Mouse (Mus musculus) embryo, embryonic 11.5 days (tissue): ENCODE results near the gene Scn9a.

Experiments
- DNase-seq: peaks from one replicate; pipeline ENCODE4 v3.0.0-alpha.2; 2012; ENCODE audit warnings: low read depth, low spot score

The Scn9a gene

DNA sequence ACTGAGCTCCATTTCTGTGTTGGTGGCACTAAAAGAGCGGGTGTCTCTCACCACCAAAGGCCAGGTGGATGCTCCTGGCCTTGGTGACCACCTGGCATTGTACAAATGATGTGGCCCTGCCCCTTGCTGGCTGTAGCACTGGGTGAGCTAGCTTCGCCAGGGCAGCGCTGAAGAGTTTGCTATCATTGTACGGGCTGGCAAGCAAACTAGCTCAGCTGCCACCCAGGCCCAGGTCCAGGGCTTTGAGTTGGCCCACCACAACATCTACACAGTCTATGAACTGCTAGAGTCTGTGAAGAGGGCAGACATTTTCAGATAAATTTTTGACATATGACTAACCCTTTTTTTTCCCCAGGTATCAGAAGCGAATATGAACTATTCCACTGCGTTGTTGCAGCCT, 170.8 kb downstream of the Scn9a start:
- DNase-seq, result no peak

DNA sequence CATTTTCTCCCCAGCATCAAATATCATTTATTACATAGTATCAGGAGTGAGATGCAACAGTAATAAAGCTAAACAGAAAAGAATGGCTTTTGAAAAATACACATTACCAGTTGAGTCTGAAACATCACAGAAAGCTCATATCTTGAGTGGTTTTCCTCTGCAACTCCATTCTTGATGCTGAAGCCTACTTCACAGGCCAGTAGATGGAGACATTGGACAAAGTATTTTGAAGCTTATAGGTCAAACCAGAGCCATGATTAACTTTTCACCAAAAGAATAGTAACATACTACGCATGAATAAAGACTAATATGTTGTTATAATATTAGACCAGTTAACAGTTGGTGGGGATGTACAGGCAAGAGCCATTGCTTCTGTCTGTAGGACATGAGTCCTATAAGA, 172.3 kb downstream of the Scn9a start:
- no peak for DNase-seq

DNA sequence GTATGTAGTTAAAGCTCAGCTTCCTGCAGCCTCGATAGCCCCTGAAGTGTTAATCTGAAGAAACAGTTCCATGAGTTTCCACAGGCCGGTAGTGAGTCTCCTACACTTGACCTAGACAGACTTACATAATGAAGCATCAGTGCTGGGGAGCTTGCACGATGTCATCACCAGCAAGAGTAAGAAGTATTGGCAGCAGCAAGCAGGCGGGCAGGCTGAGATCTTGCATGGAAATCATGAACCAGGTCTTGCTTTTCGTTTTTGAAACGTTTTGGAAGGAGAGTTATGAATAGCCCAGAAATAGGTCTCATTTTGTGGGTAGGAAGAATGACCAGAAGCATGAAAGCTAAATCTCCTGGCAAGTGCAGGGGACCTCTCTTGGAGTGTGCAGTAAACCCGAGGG, 194.1 kb downstream of the Scn9a start, which contains the start of gene Scn1a:
TSS of gene Scn1a (minus strand) at position 130 of the 400 bp plus-strand sequence.
- no peak for DNase-seq

DNA sequence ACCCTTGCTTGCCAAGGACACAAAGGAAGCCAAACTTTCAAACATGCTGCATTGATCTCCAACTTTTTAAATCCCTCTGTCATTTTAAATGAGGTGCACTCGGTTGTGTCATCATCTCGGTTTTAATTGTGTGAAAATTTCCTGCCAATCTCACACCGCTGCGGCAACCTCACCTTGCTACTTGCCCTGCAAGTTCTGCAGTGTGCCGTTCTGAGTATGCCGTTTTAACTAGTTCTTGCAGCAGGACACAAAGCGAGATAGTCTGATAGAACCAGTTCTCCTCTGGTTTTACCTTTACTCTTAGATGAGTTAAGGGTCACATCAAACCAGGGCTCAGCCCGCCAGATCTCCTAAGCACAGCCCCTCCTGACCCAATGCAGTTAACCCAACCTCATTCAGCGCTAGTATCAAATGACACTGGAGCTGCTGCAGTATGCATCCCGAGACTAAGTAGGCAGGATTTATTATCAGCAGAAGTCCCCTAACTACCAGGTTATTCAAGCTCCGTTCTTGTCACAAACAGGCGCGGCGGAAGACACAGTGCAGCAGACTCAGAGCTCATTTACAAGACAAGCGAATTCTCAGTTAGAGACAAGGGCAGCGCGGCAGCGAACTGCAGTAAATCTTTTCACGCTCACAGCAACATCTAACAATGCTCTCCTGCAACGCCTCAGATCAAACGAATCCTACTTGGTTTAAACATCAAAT, 194.8 kb downstream of the Scn9a start:
- peak; percentile 35 for DNase-seq

DNA sequence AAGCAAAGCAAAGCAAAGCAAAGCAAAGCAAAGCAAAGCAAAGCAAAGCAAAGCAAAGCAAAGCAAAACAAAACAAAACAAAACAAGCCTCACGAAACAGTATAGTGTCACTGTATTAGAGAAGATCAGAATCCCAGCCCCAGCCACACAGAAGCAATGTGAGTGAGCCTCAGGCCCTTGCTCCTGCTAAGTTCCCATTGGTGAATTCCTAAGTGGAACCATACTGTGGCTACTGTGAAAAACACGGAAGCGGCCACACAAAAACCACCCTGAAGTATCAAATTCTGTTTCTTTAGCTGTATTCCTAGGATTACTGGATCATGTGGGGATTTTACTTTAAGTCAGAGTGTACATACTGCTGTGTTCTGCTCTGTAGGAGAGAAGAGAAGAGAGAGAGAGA, 198.5 kb downstream of the Scn9a start:
- no peak for DNase-seq
